Mouse (Mus musculus) layer of hippocampus, adult 18-20 months (tissue): ENCODE data around the gene Zbed4. TPM values are rescaled to one million over a fixed set of nuclear protein-coding genes. Genes with fewer than 3 reads are reported as not detected.
"Not testable (repeated sequence)": the region's sequence is repeated elsewhere in the genome, so short reads cannot be mapped to it uniquely, and the experiment has no call there.

ENCODE experiments used
- DNase-seq, 2 experiments: peaks; one replicate each; pipeline ENCODE4 v3.0.0; 2022; ENCODE audit warnings: low spot score in 2 of 2
- total RNA-seq, 2 experiments: library from RNA; stranded (reverse); gene quantifications; 2 replicates each; pipeline ENCODE4 v1.2.3; 2021

Gene Zbed4
- total RNA-seq, 2 experiments from 2014 or later: 10.6 to 10.8 TPM

DNA sequence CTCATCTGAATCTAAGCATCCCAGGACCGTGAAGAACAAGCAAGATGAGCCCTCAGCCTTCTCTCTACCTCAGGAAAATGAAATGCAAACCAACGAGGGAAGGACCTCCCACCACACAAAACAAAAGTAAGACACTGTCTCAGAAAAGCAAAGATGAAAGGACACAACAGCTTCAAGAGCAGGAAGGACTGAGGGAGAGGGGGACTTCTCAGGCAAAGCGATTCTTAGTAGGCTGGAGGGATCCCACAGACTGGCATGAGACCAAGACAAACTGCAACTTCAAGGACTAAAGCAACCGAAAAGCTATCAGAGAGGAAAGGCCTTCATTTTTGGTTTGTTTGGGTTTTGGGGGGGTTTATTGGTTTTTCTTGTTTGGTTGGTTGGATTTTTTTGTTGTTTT lies 15.3 kb upstream of the Zbed4 start:
- no peak for DNase-seq

DNA sequence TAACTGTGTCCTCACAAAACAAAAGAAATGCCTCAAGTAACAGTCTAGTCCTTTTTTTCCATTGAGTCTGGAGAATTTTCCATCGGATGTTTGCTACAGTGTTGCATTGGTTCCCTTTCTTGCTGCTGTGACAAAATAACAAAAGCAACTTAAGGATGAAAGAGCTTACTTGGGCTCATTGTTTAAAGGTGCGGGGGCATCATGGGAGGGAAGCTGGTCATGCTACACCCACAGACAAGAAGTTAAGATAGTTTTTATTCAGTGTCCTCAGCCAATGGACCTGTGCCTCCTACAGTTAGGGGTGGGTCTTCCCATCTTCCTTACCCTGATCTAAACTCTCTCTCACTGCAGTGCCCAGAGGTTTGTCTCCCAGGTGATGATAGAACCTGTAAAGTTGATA lies 13.0 kb upstream of the Zbed4 start:
- DNase-seq: no peak

DNA sequence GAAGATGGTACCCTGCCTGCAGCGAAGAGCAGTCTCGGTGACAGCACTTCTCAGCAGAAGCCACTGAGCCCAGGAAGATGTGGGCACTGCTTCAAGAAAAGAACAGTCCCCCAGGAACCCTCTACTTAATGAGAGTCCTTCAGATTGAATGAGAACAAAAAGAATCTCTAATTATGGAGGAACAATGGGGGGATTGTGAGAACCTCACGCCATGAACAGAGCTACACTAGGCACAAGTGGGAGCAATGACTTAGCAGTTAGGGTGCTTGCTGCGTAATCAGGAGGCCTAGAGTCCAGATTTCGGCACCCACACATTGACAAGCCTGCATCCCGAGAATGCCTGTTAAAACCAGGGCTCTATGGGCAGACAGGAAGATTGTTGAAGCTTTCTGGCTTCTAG lies 10.1 kb upstream of the Zbed4 start:
- no peak for DNase-seq

DNA sequence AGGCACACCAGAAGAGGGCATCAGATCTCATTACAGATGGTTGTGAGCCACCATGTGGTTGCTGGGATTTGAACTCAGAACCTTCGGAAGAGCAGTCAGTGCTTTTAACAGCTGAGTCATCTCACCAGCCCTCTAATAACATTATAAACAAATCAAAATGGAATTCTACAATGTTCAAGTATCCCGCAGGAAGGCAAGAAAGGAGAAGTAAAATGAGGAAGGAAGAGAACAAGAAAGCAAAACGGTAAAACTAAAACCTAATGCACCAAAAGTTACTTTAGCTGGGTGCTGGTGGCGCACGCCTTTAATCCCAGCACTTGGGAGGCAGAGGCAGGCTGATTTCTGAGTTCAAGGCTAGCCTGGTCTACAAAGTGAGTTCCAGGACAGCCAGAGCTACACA lies 8.1 kb upstream of the Zbed4 start:
- not testable (repeated sequence) for DNase-seq

DNA sequence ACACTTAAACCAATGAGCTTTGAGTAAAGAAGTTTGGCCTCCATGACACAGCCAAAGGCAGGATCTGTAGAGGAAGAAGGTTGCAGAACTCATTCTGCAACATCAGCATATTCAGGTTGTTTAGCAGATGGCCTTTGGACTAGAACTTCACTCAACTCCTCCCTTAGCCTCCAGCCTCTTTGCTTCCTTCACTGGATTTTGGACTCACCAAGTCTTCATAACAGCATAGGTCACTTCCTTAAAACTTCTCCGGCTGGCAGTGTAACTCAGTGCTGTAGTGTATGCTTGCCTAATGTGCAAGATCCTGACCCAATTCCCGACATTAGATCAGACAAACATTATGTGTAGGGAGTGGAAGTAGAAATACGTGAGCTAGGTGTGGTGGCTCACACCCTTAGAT lies 6.1 kb upstream of the Zbed4 start:
- no peak for DNase-seq

DNA sequence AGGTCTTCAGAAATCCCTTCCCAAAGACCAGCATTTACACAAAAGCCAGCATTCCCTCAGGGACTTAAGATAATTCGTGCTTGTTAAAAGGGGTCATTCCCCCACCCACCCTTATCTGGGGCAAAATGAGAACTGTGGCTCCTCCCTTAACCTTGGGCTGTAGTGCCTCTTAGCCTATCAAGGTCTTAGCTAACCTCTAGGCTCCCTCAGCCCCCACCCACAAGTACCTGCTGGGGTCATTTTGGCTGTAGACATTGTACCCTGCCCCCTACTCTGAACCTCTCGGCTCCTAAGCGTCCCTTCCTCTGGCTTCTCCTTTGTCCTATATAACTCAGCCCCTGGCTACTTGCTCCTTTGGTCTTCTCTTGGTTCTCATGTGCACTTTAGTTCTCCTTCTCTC lies 5.5 kb upstream of the Zbed4 start:
- no peak for DNase-seq

DNA sequence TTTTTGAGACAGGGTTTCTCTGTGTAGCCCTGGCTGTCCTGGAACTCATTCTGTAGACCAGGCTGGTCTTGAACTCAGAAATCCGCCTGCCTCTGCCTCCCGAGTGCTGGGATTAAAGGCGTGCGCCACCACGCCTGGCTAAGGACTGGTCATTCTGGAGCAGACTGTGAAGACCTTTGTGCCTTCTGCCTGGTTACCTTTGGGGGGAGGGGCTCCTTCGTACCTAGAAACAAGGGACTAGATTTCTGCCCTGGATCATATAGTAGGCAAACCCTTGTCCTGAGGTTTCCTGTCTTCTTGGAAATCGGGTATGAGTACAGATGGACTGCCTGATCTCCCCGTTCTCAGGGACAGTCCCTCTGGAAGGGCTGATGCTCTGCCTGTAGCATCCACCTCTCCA lies 1.8 kb upstream of the Zbed4 start:
- not testable (repeated sequence) for DNase-seq

DNA sequence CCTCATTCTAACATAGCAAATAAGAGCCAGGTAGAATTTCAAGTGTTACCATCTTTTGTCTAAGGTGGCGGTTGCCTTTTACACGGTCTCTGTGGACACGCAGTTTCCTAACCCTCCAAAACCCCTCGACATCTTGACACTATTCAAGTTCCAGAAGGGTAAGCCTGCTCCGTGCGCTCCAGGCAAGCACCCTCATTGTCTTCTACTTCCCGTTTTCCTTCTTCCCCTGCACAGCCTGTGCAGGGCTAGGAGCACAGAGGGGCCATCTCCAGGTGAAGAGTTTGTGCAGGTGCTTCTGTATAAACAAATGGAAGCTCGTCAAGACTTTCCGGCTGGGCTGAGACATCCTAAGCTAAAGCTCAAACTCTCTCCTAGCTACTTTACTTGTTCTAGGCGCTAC lies 1.4 kb upstream of the Zbed4 start:
- no peak for DNase-seq

DNA sequence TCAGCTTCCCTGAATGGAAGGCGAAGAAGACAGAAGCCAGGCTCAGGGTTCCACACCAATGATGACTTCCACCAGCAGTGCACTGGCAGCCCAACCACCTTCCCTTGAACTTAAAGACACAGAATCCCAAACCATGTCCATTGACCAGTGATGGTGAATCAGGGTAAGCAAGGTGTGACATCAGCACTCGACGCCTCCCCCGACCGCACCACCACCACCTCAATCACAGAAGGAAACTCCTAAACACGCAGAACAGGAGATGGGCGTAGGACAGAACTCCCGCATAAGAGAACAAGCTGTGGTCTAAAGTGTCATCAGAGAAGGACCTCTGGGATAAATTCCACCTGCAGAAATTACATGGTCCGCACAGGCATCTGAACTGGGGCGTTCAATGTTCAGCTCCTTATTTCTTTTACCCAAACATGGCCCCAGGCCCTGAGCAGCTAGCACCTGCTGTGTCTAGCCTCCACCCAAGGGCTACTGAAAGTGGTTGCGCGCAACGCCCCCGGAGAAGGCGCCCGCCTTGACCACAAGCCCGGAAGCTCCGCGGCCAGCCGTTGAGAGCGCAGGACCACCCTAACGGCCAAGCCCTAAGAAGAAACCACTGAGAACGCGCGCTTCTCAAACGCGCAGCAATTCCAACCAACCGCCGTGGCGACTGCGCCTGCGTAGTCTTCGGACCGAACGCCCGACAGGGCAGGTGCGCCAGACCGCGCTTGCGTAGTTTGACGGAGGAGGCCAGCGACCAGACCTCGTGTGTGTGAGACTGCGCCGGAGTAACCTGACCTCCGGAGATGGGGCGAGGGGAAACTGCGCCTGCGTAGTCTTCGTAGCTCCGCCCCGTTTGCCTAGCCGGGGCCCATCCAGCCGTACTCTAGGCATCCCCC lies 540 bp upstream of the Zbed4 start:
- peak; percentile 99 for DNase-seq

DNA sequence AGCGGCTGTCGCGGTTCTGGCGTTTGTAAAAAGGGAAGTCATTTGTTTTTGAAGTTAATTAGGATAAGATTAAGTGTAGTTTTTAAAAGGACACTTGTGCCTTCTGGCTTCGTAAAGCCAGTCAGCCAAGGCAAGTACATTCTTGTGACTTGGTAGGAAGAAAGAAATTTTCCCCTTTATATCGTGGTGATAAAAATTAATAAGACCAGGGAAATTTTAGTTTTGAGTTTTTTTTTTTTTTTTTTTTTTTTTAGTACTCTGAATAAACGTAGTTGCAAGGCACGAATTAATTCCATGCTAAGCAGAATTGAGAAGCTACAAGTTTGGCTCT lies 908 bp downstream of the Zbed4 start:
- DNase-seq: no peak

DNA sequence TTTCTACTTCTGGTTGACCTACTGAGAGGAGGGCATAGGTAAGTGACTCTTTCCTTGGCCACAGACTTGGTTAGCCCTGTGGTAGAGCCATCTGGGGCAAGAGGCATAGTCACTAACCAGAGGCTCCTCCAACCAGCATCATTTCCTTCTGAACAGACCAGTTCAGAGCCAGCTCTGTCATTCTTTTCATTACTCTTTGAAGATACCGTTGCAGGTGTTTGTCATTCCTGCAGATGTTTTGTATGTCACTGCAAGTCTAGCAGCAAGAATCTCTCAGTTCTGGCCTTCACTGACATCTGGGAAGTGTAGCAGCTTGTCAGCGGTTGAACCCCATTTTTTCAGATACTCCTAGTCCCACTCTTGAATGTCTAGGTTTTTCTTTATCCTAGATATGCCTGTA lies 3.4 kb downstream of the Zbed4 start:
- no peak for DNase-seq

DNA sequence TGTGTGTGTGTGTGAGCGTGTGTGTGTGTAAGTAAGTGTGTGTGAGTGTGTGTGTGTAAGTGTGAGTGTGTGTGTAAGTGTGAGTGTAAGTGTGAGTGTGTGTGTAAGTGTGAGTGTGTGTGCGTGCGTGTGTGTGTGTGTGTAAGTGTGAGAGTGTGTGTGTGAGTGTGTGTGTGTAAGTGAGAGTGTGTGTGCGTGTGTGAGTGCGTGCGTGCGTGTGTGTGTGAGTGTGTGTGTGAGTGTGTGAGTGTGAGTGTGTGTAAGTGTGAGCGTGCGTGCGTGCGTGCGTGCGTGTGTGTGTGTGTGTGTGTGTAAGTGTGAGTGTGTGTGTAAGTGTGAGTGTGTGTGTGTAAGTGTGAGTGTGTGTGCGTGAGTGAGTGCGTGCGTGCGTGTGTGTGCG lies 4.3 kb downstream of the Zbed4 start:
- no peak for DNase-seq

DNA sequence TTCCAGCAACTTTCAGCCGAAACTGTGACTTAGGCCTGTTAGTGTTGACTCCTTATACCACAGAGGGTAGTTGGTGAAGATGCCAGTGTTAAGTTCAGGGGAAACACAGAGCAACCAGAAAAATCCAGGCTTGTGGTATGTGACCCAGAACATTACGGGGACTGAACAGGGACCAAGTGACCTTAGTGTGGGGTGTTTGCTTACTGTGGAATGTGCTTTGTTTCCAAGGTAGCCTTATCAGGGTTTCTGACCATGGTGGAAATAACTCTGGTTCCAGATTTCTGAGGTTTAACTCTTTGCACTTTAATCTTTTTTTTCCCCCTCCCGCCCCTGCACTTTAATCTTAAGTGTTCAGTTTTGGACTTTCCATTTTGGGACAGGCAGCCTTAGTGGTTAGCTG lies 6.6 kb downstream of the Zbed4 start:
- DNase-seq: no peak

DNA sequence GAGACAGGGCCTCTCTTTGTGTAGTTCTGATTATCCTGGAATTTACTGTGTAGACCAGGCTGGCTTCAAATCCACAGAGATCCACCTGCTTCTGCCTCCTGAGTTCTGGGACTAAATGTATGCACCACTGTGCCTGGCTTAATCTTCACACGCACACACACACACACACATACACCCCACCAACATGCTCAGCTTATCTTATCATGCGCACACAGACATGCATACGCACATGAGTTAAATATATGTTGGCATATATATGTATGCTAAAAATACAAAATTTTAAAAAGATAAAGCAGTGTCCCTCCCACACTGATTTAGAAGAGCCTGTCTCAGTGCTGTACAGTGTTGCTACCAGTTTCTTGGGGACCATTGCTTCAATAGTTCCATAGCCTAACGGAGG lies 10.1 kb downstream of the Zbed4 start:
- no peak for DNase-seq

DNA sequence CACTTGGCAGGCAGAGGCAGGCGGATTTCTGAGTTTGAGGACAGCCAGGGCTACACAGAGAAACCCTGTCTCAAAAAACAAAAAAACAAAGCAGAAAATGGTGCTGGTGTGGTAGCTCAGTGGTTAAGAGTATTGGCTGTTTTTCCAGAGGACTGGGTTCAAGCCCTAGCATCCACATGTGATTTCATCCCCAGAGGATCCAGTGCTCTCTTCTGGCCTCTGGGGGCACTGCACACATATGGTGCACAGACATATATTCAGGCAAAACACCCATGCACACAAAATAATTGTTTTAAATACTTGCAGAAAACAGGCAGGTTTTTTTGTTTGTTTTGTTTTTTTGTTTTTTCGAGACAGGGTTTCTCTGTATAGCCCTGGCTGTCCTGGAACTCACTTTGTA lies 14.7 kb downstream of the Zbed4 start:
- DNase-seq: not testable (repeated sequence)

DNA sequence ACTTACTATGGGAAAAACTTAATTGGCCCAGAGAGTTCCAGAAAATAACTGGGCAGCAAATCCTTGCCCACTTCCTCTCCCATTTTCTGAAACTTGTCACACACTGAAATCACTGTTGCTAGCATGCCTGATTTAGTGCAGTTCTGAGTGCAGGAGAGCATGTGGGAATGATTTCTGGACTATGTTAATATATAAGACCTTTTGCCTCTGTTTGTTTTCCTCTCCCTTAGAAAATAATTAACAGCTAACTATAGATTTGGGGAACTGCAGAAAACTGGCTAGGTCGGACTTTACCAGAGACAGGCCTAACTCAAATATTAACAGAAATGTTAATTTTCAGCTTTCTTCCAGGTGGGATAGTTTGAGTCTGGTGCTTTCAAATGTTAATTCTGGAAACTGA lies 17.1 kb downstream of the Zbed4 start:
- no peak for DNase-seq

DNA sequence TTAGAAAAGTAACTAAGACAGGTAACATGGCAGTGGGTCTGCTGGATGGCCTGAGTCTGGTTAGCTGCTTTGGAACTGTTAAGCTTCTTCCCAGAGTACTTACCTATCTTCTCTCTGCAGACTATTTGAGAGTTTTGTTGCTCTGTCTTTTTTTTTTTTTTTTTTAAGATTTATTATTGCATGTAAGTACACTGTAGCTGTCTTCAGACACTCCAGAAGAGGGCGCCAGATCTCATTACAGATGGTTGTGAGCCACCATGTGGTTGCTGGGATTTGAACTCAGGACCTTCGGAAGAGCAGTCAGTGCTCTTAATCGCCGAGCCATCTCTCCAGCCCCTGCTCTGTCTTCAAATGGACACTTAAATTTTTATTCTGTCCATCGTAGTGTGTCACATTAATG lies 23.2 kb downstream of the Zbed4 start:
- DNase-seq: not testable (repeated sequence)

DNA sequence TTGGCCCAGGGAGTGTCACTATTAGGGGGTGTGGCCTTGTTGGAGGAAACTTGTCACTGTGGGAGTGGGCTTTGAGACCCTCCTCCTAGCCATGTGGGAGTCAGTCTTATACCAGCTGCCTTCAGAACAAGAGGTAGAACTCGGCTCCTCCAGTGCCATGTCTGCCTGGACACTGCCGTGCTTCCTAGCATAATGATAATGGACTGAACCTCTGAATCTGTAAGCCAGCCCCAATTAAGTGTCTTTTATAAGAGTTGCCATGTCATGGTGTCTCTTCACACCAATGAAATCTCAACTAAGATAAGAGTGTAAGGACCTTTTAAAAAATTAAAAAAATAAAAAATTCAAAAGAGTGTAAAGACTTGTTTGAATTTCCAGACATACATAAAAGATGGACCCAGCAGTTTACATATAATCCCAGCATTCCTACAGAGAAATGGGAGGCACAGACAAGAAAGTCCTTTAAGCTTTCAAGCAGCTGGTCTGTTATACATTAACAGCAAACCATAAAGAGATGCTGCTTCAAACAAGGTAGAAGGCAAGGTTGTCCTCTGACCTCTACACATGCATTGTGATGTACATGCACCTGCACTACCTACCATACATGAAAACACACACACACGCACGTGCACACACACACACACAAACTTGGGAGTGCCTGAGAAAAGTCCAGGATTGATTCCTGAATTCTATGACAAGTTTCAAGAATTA lies 40.8 kb downstream of the Zbed4 start:
- no peak for DNase-seq

DNA sequence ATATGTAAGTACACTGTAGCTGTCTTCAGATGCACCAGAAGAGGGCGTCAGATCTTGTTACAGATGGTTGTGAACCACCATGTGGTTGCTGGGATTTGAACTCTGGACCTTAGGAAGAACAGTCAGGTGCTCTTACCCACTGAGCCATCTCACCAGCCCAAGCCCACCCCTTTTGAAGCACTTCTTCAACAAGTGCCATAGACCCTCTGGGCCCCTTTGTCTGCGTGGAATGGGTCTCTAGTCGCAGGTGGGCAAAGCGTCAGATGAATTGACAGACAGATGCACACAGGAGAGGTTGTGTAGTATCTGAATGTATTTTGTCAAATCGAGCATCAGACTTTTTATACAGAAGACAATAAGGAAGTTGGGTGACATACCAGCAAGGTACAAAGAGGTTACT lies 43.3 kb downstream of the Zbed4 start:
- DNase-seq: not testable (repeated sequence)

DNA sequence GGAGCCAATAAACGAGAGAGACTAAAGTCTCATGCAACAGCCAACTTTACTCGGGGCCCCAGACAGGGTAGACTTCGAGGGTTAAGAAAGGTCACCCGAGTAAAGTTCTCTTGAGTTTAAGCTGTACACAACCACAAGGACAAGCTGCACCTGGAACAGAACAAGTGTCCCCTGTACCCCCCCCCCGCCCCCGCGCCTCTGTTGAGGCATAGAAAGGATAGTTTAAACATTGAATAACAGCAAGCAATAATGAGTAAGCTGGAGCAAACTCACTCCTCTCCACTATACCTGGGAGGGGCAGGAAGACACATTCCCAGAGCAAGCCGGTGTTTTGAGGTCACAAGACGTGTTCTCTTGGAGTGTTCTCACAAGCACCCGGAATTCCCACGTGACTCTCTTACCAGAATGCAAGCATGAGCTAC lies 48.5 kb downstream of the Zbed4 start:
- no peak for DNase-seq

DNA sequence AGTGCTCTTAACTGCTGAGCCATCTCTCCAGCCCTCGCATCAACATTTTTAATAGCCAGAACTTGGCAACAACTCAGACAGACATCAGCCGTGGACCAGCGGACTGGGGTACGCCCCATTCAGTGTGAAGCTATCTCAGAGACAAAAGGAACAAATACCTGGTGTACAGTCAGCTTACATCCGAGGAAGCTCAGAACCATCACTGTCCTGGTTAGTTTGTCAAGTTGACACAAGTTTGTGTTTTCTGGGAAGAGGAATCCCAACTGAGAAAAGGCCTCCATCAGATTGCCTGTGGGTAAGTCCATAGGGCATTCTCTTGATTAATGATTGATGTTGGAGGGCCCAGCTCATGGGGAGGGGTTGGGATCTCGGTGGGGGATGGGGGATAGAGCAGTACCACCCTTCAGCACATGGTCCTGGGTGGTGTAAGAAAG lies 49.5 kb downstream of the Zbed4 start:
- DNase-seq: no peak

DNA sequence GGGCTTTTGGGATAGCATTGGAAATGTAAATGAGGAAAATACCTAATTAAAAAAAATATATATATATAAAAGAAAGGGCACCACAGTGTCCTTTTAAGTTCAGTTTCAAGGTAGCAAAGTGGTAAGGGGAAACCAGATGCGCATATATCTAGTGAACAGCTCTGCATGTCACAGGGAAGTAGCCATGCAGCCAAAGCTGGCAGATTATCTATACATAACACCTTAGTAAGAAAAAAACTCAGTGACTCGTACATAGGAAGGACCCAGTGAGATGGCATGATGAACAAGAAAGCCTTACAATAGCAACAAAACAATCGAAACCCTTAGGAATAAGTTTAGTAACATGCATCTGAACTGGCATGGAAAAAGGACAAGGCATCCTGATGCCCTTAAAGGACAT lies 50.4 kb downstream of the Zbed4 start:
- DNase-seq: no peak

DNA sequence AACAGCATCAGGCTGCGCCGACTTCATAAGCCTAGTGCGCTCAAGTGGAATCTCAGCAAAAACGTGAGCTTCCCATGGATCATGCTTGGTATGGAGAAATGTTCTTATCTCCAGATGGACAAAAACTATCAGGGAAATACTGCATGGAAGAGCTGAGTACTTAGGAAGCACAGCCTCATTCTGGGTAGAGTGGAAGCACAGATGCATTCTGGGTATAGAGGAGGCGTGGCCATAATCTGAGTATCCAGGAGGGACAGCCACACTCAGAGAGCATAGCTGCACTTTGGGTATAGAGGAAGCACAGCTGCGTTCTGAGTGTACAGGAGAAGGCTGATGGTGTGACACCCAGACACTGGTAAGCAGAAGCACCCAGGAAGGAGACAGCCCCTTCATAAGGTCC lies 50.9 kb downstream of the Zbed4 start:
- DNase-seq: no peak
